Mouse (Mus musculus) spleen, adult 2 months (tissue): ENCODE measurements around the gene Stn1. TPM values are rescaled to one million over a fixed set of nuclear protein-coding genes. Genes with fewer than 3 reads are reported as not detected.

Source experiments
- DNase-seq, 2 experiments: peaks; one replicate each; pipeline versions ENCODE4 v3.0.0 to v3.0.0-alpha.2; 2012 to 2021; ENCODE audit warnings: low spot score in 2 of 2, low read depth in 1 of 2
- H3K27ac ChIP-seq: fragments of 200-500 bp; 2 replicates; pipeline ENCODE4 v1.5.1; 2012; ENCODE audit warnings: low read length, inconsistent platforms; ENCODE audit not compliant: insufficient read depth
- H3K27me3 ChIP-seq: fragments of 200-500 bp; 2 replicates; pipeline ENCODE4 v1.6.1; 2012; ENCODE audit warnings: mild to moderate bottlenecking, moderate library complexity, low read length, inconsistent platforms; ENCODE audit not compliant: control insufficient read depth, insufficient read depth
- H3K36me3 ChIP-seq: fragments of 200-500 bp; 2 replicates; pipeline ENCODE4 v1.6.1; 2012; ENCODE audit warnings: mild to moderate bottlenecking, low read length, inconsistent platforms; ENCODE audit not compliant: control insufficient read depth, insufficient read depth
- H3K4me1 ChIP-seq: fragments of 200-500 bp; 2 replicates; pipeline ENCODE4 v1.6.1; 2011; ENCODE audit warnings: inconsistent platforms; ENCODE audit not compliant: control insufficient read depth, insufficient read depth, insufficient read length
- H3K4me3 ChIP-seq: fragments of 200-500 bp; 2 replicates; pipeline ENCODE4 v1.5.1; 2011; ENCODE audit warnings: mild to moderate bottlenecking, inconsistent platforms; ENCODE audit not compliant: insufficient read depth, insufficient read length; ENCODE audit errors: extremely low read depth
- CTCF ChIP-seq: fragments of 200-500 bp; IDR thresholded peaks from 2 replicates; pipeline ENCODE4 v1.5.1; 2011; ENCODE audit warnings: mild to moderate bottlenecking, inconsistent platforms; ENCODE audit not compliant: insufficient read depth, insufficient read length, insufficient replicate concordance; ENCODE audit errors: extremely low read depth
- POLR2A ChIP-seq: fragments of 200-500 bp; IDR thresholded peaks from 2 replicates; pipeline ENCODE4 v1.6.1; 2011; ENCODE audit warnings: low read depth, low read length, inconsistent platforms
- WGBS: fragments of 180-500 bp; shearing (Covaris S2); methylation state at CpG from one replicate; pipeline ENCODE4 v1.1.7; 2018; 5-methylcytosine and 5-hydroxymethylcytosine counted together
- polyA plus RNA-seq: library from polyadenylated mRNA; depleted of rRNA; stranded (reverse); fragments of >200 nt; gene quantifications from 2 replicates; pipeline ENCODE4 v1.2.3, GENCODE M21; 2012

Gene Stn1
- polyA plus RNA-seq, 1 experiment, result 12.1 TPM

- DNase-seq, result no peak
- Histone ChIP-seq H3K27me3 (no peaks in the 10 kb centered on the region), H3K36me3 (no peaks in the 10 kb centered on the region), H3K27ac (no peak overlapping the region), H3K4me3 (no peak overlapping the region), H3K4me1 (peaks cover 3% of the 10 kb centered on the region; the same call in 1 of the 2 replicates)
- TF ChIP-seq CTCF, result no peak
- TF ChIP-seq POLR2A, result no peak
- 74% methylated on average over 8 of the region's 8 CpGs for WGBS
Observed at GRCm38 (mm10) chr19:47502563-47502962, 34.7 kb downstream of the Stn1 start.

DNA sequence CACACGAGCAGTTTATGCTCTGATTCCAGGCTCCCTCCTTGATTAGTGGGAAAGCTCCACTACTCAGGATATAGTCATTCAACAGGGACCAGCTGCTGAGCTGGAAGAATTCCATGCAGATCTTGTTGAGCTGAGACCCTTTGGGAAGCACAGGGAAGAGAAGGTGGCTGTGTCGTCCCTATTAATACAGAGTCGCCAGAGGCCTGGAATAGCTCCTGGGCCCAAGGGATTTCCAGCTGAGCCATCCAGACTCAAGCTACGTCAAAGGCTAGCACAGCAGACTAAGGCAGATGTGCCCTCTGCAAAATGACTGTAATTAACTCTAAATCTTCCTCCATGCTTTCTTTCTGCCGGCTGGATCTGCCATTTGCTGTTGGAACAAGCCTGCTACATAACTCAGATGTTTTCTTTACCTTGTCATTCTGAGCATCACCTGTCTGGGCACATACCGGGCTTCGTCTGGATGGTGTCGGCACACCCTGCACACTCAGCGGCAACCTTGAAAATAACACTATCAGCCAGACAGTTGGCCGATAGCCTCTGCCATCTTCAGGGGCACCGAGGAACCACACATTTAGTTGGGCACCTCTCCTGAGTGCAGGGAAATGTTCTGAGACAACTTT, 36.8 kb downstream of the Stn1 start:
- TF ChIP-seq POLR2A, result no peak
- no peak for TF ChIP-seq CTCF
- WGBS, result 91% methylated on average over 11 of the region's 11 CpGs

DNA sequence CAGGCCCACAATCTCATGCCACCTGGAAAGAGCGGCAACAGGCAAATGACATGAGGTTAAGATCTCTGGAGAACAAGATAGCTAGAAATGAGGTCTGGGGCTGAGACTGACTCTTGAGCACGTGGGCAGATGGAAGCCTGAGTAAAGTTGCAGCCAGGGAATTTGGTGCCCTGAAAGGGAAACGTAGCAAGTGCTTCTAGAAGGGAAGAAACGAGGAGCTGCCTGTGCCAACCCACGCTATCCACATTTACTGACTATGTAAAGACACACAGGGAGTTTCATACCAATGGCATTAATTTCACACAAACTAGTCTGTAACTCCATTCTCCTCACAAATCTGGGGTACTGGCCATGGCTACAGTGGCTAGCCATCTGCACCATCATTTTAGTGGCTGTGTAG, 37.5 kb downstream of the Stn1 start:
- H3K27me3 ChIP-seq, result no peaks in the 10 kb centered on the region
- no peak overlapping the region for H3K27ac ChIP-seq
- H3K36me3 ChIP-seq, result no peaks in the 10 kb centered on the region
- TF ChIP-seq CTCF (no peak), POLR2A (no peak)
- H3K4me3 ChIP-seq, result no peak overlapping the region
- 89% methylated on average over 5 of the region's 5 CpGs for WGBS
- DNase-seq, result no peak
- H3K4me1 ChIP-seq, result no peaks in the 10 kb centered on the region

More for the DNA sequence above, 36.8 kb downstream of the Stn1 start:
- no peak overlapping the region for H3K27ac ChIP-seq
- no peaks in the 10 kb centered on the region for H3K4me1 ChIP-seq
- no peak overlapping the region for H3K4me3 ChIP-seq
- DNase-seq, result no peak
- no peaks in the 10 kb centered on the region for H3K27me3 ChIP-seq
- H3K36me3 ChIP-seq, result no peaks in the 10 kb centered on the region

DNA sequence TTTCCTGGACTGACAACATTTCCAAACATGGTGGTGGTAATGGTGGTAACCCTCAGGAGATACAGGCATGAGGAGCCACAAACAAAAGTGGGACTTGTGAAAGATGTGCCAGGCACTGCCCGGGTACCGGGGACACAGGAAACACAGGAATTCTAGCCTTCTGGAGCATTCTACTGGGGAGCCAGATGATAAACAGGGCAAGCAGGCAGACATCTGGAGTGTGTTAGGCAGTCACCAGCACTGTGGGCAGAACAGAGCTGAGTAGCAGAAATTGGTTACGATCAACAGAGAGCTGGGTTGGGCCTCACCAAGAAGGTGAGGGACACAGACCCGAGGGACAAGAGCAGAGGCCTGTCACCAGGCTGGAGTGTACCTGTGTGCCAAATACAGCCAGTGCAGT, 38.4 kb downstream of the Stn1 start:
- H3K4me1 ChIP-seq, result no peaks in the 10 kb centered on the region
- no peak overlapping the region for H3K4me3 ChIP-seq
- H3K27ac ChIP-seq, result no peak overlapping the region
- WGBS, result 91% methylated on average over 4 of the region's 4 CpGs
- no peaks in the 10 kb centered on the region for H3K36me3 ChIP-seq
- no peak for TF ChIP-seq CTCF
- TF ChIP-seq POLR2A, result no peak
- no peak for DNase-seq
- no peaks in the 10 kb centered on the region for H3K27me3 ChIP-seq

GRCm38 (mm10) chr19:47497736-47498135, 39.6 kb downstream of the Stn1 start:
- Histone ChIP-seq H3K27me3 (no peaks in the 10 kb centered on the region), H3K27ac (no peak overlapping the region), H3K36me3 (no peaks in the 10 kb centered on the region), H3K4me1 (no peaks in the 10 kb centered on the region), H3K4me3 (no peak overlapping the region)
- no peak for TF ChIP-seq POLR2A
- no peak for TF ChIP-seq CTCF
- WGBS, result 89% methylated on average over 6 of the region's 6 CpGs
- no peak for DNase-seq

DNA sequence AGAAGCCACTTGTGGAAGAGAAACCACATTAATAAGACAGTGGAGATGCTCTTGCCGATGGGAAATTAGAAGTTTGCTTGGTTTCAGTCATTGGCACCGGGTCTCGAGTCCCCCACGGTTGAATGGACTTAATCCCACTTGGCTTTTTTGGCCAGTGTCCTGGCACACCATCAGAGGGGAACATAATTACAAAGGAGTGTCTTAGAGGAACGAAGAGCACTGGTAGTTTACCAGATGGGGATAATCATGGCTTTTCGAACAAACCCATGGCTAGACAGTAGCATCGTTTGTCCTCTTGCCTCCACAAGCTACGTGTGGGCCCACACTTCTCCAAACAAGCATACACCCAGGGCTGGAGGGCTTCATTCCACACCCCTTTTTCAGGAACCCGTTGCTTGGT, 40.0 kb downstream of the Stn1 start:
- Histone ChIP-seq H3K4me3 (no peak overlapping the region), H3K27me3 (no peaks in the 10 kb centered on the region), H3K4me1 (no peaks in the 10 kb centered on the region), H3K27ac (no peak overlapping the region), H3K36me3 (no peaks in the 10 kb centered on the region)
- TF ChIP-seq CTCF (no peak), POLR2A (no peak)
- 79% methylated on average over 9 of the region's 9 CpGs for WGBS
- no peak for DNase-seq
